Mouse (Mus musculus): ENCODE results near the gene Tpra1.

Tpra1 gene

GRCm38 (mm10) chr6:88901947-88902820 is at the start of gene Tpra1:
Gene Tpra1, plus strand, starts transcription at chr6:88902251.
- DNase-seq (ENCODE audit: low spot score in 2 of 2): peak; percentile 89 to 96

GRCm38 (mm10) chr6:88854509-88854908 is 47.5 kb upstream of the Tpra1 start:
- no peak for DNase-seq (ENCODE audit: low spot score in 2 of 2)

- DNase-seq (ENCODE audit: low spot score in 2 of 2): peak; percentile 69 to 82
Measured at GRCm38 (mm10) chr6:88855636-88856035, 46.4 kb upstream of the Tpra1 start.

- no peak for DNase-seq (ENCODE audit: low spot score in 2 of 2)
Measured at GRCm38 (mm10) chr6:88857249-88857648, 44.8 kb upstream of the Tpra1 start.

GRCm38 (mm10) chr6:88857830-88858229 is 44.2 kb upstream of the Tpra1 start:
- no peak for DNase-seq (ENCODE audit: low spot score in 2 of 2)

- no peak for DNase-seq (ENCODE audit: low spot score in 2 of 2)
Measured at GRCm38 (mm10) chr6:88858341-88858740, 43.7 kb upstream of the Tpra1 start.

GRCm38 (mm10) chr6:88860914-88861313 is 41.1 kb upstream of the Tpra1 start:
- peak in 1 of 2 experiments; percentile 44 for DNase-seq (ENCODE audit: low spot score in 2 of 2)

- DNase-seq (ENCODE audit: low spot score in 2 of 2): no peak
Measured at GRCm38 (mm10) chr6:88865704-88866103, 36.3 kb upstream of the Tpra1 start.

GRCm38 (mm10) chr6:88869459-88869858 is 32.6 kb upstream of the Tpra1 start:
- DNase-seq (ENCODE audit: low spot score in 2 of 2): no peak

- DNase-seq (ENCODE audit: low spot score in 2 of 2): no peak
Measured at GRCm38 (mm10) chr6:88870594-88870993, 31.5 kb upstream of the Tpra1 start.

GRCm38 (mm10) chr6:88871546-88871945 is 30.5 kb upstream of the Tpra1 start:
- no peak for DNase-seq (ENCODE audit: low spot score in 2 of 2)

GRCm38 (mm10) chr6:88872811-88873210 is 29.2 kb upstream of the Tpra1 start:
- DNase-seq (ENCODE audit: low spot score in 2 of 2): no peak

GRCm38 (mm10) chr6:88873965-88874867 is 27.8 kb upstream of the Tpra1 start:
- DNase-seq (ENCODE audit: low spot score in 2 of 2): no peak

GRCm38 (mm10) chr6:88874868-88875508 is 27.1 kb upstream of the Tpra1 start, which contains the start of gene Podxl2:
Gene Podxl2, minus strand, starts transcription at chr6:88875044.
- peak in 1 of 2 experiments; percentile 64 for DNase-seq (ENCODE audit: low spot score in 2 of 2)

GRCm38 (mm10) chr6:88879471-88879870 is 22.6 kb upstream of the Tpra1 start:
- no peak for DNase-seq (ENCODE audit: low spot score in 2 of 2)

GRCm38 (mm10) chr6:88881334-88881733 is 20.7 kb upstream of the Tpra1 start:
- DNase-seq (ENCODE audit: low spot score in 2 of 2): no peak

GRCm38 (mm10) chr6:88884195-88884594 is 17.9 kb upstream of the Tpra1 start:
- DNase-seq (ENCODE audit: low spot score in 2 of 2): no peak

- DNase-seq (ENCODE audit: low spot score in 2 of 2): no peak
Measured at GRCm38 (mm10) chr6:88884690-88885089, 17.4 kb upstream of the Tpra1 start.

GRCm38 (mm10) chr6:88885644-88886416 is 16.2 kb upstream of the Tpra1 start:
- no peak for DNase-seq (ENCODE audit: low spot score in 2 of 2)

- no peak for DNase-seq (ENCODE audit: low spot score in 2 of 2)
Measured at GRCm38 (mm10) chr6:88886417-88886967, 15.6 kb upstream of the Tpra1 start.
